Mouse (Mus musculus) adrenal gland, adult 2 months (tissue): ENCODE measurements around the gene Ccdc7a. TPM values are rescaled to one million over a fixed set of nuclear protein-coding genes. Genes with fewer than 3 reads are reported as not detected.
A peak's percentile ranks its signal among the peaks of the same experiment; 100 is the strongest.

Source experiments
- DNase-seq: peaks from one replicate; pipeline ENCODE4 v3.0.0; 2021
- polyA plus RNA-seq: library from polyadenylated mRNA; depleted of rRNA; stranded (reverse); fragments of >200 nt; gene quantifications from 2 replicates; pipeline ENCODE4 v1.2.3, GENCODE M21; 2012; rRNA removed
- total RNA-seq, 2 experiments: library from RNA; stranded (reverse); gene quantifications; 2 replicates each; pipeline ENCODE4 v1.2.3; 2021

Gene Ccdc7a
- total and polyA plus RNA-seq, 3 experiments, result not detected

- DNase-seq, result no peak
These were observed 378.8 kb downstream of the Ccdc7a start for GRCm38 (mm10) chr8:128686429-128686990.

- peak; percentile 98 for DNase-seq
These were observed 379.5 kb downstream of the Ccdc7a start, which contains the start of gene Itgb1 for GRCm38 (mm10) chr8:128685507-128686428. TSS of gene Itgb1 (plus strand) at chr8:128685654.

GRCm38 (mm10) chr8:128684609-128685506 is 380.5 kb downstream of the Ccdc7a start:
- DNase-seq, result no peak

Other genes with a start within 250 kb of the Ccdc7a start
- not detected for gene Ccdc7b, start 1.6 kb upstream of the Ccdc7a start, total RNA-seq
- gene Ccdc7b, start 1.6 kb upstream of the Ccdc7a start, polyA plus RNA-seq, result not detected in 2 replicates
- gene Gm10999, start 66.1 kb upstream of the Ccdc7a start, total RNA-seq, result not detected
- gene Gm10999, start 66.1 kb upstream of the Ccdc7a start, polyA plus RNA-seq, result not detected in 2 replicates
- 10 to 100 TPM in 1 of 2 experiments, 1 to 10 TPM in 1; 7.6 to 12.8 TPM for gene 2610044O15Rik8, start 168.9 kb upstream of the Ccdc7a start, total RNA-seq
- 0.07 and 0.33 TPM in 2 replicates for gene 2610044O15Rik8, start 168.9 kb upstream of the Ccdc7a start, polyA plus RNA-seq